Mouse (Mus musculus) intestine, embryonic 15.5 days (tissue): Measurements from ENCODE around the gene Maco1. TPM values are rescaled to one million over a fixed set of nuclear protein-coding genes. Genes with fewer than 3 reads are reported as not detected.

Experiments used
- ATAC-seq: fragments of 200-750 bp; cut with Nextera tagmentation; 2 replicates; pipeline ENCODE4 v1.8.0; 2017; ENCODE audit warnings: moderate TSS enrichment, moderate library complexity
- H3K27ac ChIP-seq: fragments of 300-500 bp; sonication (generic); 2 replicates; pipeline ENCODE4 v1.5.1; 2015; ENCODE audit warnings: mild to moderate bottlenecking, inconsistent platforms
- H3K27me3 ChIP-seq: fragments of 300-500 bp; sonication (generic); replicated peaks from 2 replicates; pipeline ENCODE4 v1.6.1; 2015; ENCODE audit warnings: inconsistent platforms
- H3K36me3 ChIP-seq: fragments of 300-500 bp; sonication (generic); 2 replicates; pipeline ENCODE4 v1.6.1; 2015; ENCODE audit warnings: inconsistent platforms
- H3K4me1 ChIP-seq: fragments of 300-500 bp; sonication (generic); replicated peaks from 2 replicates; pipeline ENCODE4 v1.6.1; 2015; ENCODE audit warnings: inconsistent platforms
- H3K4me2 ChIP-seq: fragments of 300-500 bp; sonication (generic); replicated peaks from 2 replicates; pipeline ENCODE4 v1.6.1; 2015; ENCODE audit warnings: mild to moderate bottlenecking, inconsistent platforms
- H3K4me3 ChIP-seq: fragments of 300-500 bp; sonication (generic); replicated peaks from 2 replicates; pipeline ENCODE4 v1.5.1; 2015; ENCODE audit warnings: inconsistent platforms
- H3K9ac ChIP-seq: fragments of 300-500 bp; sonication (generic); 2 replicates; pipeline ENCODE4 v1.6.1; 2015; ENCODE audit warnings: inconsistent platforms
- H3K9me3 ChIP-seq: fragments of 300-500 bp; sonication (generic); 2 replicates; pipeline ENCODE4 v1.6.1; 2016; ENCODE audit warnings: inconsistent platforms
- WGBS: fragments of 180-500 bp; shearing (Covaris S2); methylation state at CpG from one replicate; pipeline ENCODE4 v1.1.7; 2015; 5-methylcytosine and 5-hydroxymethylcytosine counted together
- polyA plus RNA-seq: library from polyadenylated mRNA; unstranded; fragments of >200 nt; fragmentation: Nextera tagmentation; extraction: Ambion mirVana; gene quantifications from 2 replicates; pipeline ENCODE4 v1.2.1, GENCODE M21; 2015

The Maco1 gene
- polyA plus RNA-seq, 1 experiment from 2014 or later, result 31.2 TPM

DNA sequence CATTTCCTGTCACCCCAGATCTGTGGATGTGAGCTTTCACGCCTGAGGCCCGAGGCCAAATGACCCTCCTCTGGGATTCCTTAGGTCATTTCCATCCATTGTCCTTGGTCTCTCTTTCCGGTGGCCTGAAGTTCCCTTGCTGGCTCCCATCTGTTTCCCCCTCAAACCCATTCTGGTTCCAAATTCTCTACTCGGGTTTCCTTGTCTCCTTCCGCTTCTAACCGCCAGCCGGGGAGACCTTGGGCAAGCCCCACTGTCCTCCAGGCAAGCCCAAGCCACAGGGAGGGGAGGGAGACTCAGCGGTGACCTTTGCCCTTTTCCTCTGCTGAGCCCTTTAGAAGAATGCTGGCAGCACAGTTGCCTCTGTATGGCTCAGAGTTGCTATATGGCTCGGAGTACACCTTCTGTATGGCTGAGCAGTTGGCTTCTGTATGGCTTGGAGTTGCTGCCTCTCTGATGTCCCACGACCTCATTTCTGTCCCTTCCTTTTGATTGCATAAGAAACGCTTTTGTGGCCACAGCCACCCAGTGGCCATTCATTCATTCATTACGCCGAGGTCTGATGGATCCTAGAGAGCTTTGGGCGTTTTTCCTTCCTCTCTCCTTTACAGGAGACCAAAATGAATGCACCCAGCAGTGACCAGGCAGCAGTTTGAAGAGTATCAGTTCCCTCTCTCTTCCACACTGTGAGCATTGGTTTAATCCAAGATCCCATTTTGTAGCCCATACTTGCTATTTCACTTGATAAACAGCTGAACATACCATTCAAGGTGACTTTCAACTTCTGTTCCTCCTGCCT is 73.8 kb downstream of the Maco1 start:
- Histone ChIP-seq H3K9ac (no peak overlapping the region), H3K4me3 (no peak overlapping the region), H3K9me3 (no peaks in the 10 kb centered on the region), H3K4me1 (peaks cover 17% of the 10 kb centered on the region), H3K36me3 (no peaks in the 10 kb centered on the region), H3K27me3 (no peaks in the 10 kb centered on the region), H3K4me2 (no peak overlapping the region), H3K27ac (peak overlapping the region; percentile 5; the same call in 1 of the 2 replicates)
- 46% methylated on average over 14 of the region's 14 CpGs for WGBS
- peak; percentile 66; the same call in 1 of the 2 replicates for ATAC-seq

DNA sequence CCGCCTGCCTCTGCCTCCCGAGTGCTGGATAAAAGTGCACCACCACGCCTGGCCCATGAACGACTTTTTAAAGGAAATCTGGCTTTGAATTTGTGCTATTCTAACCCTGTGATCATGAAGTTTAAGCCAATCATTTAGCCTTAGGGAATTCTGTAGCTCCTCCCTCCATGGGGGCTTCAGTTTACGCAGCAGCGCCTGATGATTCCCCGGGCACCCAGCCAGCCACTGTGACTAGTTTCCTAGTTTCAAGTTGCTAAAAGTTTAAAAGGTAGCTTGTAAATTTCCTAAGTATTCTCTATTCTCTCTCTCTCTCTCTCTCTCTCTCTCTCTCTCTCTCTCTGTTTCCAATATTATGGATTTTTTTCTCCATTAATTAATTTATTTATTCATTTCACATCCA is 76.9 kb downstream of the Maco1 start:
- no peak overlapping the region for H3K4me3 ChIP-seq
- H3K36me3 ChIP-seq, result no peaks in the 10 kb centered on the region
- peak overlapping the region; percentile 32; the same call in 1 of the 2 replicates for H3K27ac ChIP-seq
- H3K4me2 ChIP-seq, result no peak overlapping the region
- WGBS, result 50% methylated on average over 7 of the region's 7 CpGs
- no peaks in the 10 kb centered on the region for H3K9me3 ChIP-seq
- no peaks in the 10 kb centered on the region for H3K27me3 ChIP-seq
- H3K9ac ChIP-seq, result no peak overlapping the region
- peaks cover 22% of the 10 kb centered on the region for H3K4me1 ChIP-seq
- no peak for ATAC-seq

DNA sequence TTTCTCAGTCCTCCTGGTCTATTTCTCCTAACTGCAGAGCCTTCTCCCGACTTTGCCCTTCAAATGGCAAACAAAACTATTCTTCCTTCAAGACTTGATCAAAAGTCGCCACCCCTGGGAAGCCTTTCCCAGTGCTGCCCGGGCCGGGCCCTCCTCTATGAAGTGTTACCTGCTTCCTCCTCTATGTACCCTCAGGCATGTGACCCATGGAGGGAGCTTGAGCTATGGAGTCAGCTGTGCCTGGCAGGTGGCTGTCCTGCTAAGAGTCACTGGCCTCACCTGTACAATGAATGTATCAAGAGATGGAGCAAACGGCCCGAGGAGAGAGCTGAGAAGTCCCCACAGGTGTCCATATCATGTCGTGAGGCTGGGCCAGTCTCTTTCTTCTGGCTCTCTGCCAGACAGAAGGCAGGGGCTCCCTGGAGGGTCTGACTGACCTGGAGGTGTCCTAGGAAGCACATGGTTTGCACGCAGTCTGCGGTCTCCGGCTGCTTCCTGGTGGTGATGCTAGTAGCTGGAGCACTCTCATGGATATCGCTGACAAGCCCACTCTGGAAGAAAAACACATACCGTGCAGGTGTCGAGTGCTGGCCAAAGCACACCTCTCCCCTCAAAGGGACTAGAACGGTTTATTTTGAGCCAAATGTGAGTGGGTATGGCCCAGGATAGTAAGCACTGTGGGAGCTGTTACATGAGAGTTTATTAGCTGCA is 77.8 kb downstream of the Maco1 start:
- no peak for ATAC-seq
- WGBS, result 42% methylated on average over 14 of the region's 14 CpGs
- no peak overlapping the region for H3K9ac ChIP-seq

DNA sequence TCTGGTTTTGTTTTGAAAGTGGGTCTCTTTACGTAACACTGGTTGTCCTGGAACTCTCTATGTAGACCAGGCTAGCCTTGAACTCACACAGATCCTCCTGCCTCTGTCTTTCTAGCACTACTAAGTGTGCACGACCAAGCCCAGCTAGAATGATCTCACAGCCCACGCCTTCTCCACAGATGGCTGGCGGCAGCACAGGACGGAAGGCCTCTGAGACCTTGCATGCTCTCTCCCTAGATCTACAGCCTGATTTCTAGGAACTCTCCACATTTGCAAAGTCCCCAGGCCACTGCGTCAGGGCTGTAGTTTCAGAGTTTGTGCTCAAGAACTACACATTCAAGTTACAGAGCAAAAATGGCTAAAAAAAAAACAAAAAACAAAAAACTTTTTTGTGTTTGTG is 79.0 kb downstream of the Maco1 start:
- Histone ChIP-seq H3K4me2 (no peak overlapping the region), H3K27me3 (no peaks in the 10 kb centered on the region), H3K27ac (no peak overlapping the region), H3K4me1 (peaks cover 16% of the 10 kb centered on the region), H3K36me3 (no peaks in the 10 kb centered on the region), H3K4me3 (no peak overlapping the region), H3K9me3 (no peaks in the 10 kb centered on the region), H3K9ac (no peak overlapping the region)
- no peak for ATAC-seq
- WGBS, result 82% methylated on average over 6 of the region's 6 CpGs

More for the DNA sequence above, 77.8 kb downstream of the Maco1 start:
- no peaks in the 10 kb centered on the region for H3K9me3 ChIP-seq
- H3K4me2 ChIP-seq, result no peak overlapping the region
- H3K27me3 ChIP-seq, result no peaks in the 10 kb centered on the region
- H3K36me3 ChIP-seq, result no peaks in the 10 kb centered on the region
- peaks cover 22% of the 10 kb centered on the region for H3K4me1 ChIP-seq
- no peak overlapping the region for H3K27ac ChIP-seq
- H3K4me3 ChIP-seq, result no peak overlapping the region

DNA sequence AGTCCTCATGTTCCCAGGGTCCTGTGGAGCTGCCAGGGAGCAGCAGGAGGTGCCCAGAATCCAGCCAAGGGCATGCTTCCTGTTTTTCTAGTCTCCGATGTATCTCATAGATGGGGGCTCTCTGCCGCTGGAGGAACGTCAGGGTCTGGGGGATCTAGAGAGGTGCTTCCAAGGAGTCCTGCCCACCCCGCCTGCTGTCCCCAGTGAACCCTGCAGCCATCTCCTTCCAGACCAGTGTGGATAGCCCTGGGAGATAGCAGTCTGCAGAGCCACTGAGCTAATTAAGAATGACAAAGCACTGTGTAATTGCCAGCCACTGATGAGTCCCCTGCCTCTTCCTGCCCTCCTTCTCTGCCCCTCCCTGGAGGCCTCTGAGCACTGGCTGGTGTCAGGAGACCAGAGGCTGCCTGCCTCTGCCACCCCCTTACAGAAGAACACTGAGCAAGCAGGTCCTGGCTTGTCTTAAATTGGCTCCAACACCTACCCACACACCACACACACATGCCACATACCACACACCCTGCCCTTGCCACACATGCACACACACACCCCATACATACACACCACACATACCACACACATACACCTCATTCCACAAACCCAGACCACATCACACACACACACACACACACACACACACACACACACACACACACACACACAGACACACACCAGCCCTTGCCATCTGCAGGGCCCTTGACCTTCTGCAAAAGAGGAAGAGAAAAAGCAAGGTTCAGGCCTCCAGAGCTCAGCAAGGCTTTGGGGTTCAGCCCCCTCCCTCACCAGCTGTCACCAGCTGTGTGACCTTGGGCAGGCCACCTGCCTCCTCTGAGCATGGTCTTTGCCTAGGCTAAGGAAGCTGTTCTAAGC is 80.1 kb downstream of the Maco1 start:
- Histone ChIP-seq H3K9ac (no peak overlapping the region), H3K4me2 (no peak overlapping the region), H3K27ac (no peak overlapping the region), H3K9me3 (no peaks in the 10 kb centered on the region), H3K4me1 (peaks cover 18% of the 10 kb centered on the region), H3K4me3 (no peak overlapping the region), H3K36me3 (no peaks in the 10 kb centered on the region), H3K27me3 (no peaks in the 10 kb centered on the region)
- WGBS, result 44% methylated on average over 4 of the region's 4 CpGs
- peak; percentile 34; the same call in 1 of the 2 replicates for ATAC-seq

DNA sequence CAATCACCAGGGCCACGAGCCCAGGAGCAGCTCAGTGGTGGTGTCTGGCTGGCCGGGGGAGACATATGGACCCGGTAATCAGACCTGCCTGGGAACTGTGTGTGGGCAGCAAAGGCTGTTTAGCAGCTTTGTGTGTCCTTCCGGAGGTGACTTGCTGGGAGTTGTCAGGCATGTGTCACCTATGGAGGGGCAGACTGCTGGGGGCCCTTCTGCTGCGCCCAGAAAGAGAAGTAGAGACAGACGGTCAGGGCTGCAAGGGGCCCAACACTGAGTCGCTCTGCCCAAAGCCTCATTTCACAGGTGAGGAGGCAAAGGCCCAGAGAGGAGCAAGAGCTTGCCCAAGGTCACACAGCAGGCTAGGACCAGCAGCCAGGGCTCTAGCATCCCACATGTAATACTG is 83.3 kb downstream of the Maco1 start:
- no peak for ATAC-seq
- WGBS, result 70% methylated on average over 7 of the region's 7 CpGs
- Histone ChIP-seq H3K4me2 (no peak overlapping the region), H3K9me3 (no peaks in the 10 kb centered on the region), H3K4me3 (no peak overlapping the region), H3K4me1 (peaks cover 22% of the 10 kb centered on the region; the same call in 1 of the 2 replicates), H3K27me3 (no peaks in the 10 kb centered on the region), H3K9ac (no peak overlapping the region), H3K27ac (no peak overlapping the region), H3K36me3 (no peaks in the 10 kb centered on the region)

DNA sequence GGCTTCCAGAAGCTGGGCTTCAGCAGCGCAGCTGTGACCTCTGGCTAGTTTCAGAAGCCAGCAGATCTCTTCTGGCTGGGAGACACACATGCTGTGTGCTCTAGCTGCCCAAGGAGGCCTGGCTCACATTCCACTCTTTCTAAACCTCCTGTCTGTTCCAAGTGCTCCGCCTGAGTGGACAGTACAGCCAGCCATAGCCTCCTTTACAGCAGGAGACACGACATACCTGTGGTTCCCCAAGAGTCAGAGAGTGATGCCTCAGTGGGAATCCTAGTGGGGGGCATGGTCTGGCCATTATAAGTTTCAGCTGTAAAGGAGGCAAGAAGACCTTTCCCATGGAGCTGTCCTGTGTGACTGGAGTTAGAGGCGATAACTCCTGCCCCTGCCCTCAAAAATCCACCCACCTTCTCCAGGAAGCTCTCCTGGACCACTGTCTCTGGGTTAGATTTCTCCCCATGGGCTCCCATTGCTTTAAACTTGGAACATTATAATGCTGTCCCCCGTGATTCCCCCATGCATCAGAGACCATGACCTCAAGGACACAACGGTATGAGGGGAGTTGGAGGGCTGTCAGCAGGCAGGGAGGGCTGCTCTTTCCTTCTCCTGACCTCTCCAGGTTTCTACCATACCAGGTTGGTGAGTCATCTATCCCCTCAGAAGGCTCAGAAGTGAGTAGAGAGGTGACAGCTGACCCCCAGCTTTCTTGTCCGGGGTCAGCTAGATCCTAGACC is 83.9 kb downstream of the Maco1 start:
- Histone ChIP-seq H3K27me3 (no peaks in the 10 kb centered on the region), H3K4me2 (no peak overlapping the region), H3K4me3 (no peak overlapping the region), H3K9me3 (no peaks in the 10 kb centered on the region), H3K4me1 (peaks cover 25% of the 10 kb centered on the region), H3K9ac (no peak overlapping the region), H3K36me3 (no peaks in the 10 kb centered on the region), H3K27ac (no peak overlapping the region)
- 65% methylated on average over 7 of the region's 7 CpGs for WGBS
- ATAC-seq, result no peak

DNA sequence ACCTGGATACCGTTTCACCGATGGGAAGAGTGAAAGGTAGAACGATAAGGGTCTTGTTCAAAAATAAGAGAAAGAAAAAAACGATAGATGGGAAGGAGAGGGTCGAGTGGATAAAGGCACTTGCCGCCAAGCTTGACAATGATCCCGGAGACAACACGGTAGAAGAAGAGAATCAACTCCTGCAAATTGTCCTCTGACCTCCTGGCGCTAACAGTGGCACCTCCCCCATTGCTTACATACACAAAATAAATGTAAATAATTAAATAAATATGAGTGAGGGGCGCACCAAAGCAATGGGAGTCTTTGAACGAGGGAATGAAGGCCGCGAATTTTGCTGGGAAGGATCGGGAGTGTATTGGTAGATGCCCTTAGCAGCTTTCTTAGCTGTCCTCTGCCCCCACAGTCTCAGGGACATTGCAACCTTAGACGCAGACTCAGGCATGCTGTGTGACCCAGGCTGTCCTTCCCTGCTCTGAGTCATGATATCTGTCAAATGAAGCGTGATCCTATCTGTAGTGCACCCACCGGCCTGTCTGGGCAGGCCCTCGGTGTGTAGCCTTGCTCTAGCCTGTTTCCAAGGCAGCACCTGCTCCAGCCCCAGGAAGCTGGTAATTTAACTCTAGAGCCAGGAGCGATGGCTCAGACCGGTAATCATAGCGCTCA is 84.8 kb downstream of the Maco1 start:
- Histone ChIP-seq H3K9ac (peak overlapping the region; percentile 45; the same call in 1 of the 2 replicates), H3K27ac (no peak overlapping the region), H3K27me3 (no peaks in the 10 kb centered on the region)

DNA sequence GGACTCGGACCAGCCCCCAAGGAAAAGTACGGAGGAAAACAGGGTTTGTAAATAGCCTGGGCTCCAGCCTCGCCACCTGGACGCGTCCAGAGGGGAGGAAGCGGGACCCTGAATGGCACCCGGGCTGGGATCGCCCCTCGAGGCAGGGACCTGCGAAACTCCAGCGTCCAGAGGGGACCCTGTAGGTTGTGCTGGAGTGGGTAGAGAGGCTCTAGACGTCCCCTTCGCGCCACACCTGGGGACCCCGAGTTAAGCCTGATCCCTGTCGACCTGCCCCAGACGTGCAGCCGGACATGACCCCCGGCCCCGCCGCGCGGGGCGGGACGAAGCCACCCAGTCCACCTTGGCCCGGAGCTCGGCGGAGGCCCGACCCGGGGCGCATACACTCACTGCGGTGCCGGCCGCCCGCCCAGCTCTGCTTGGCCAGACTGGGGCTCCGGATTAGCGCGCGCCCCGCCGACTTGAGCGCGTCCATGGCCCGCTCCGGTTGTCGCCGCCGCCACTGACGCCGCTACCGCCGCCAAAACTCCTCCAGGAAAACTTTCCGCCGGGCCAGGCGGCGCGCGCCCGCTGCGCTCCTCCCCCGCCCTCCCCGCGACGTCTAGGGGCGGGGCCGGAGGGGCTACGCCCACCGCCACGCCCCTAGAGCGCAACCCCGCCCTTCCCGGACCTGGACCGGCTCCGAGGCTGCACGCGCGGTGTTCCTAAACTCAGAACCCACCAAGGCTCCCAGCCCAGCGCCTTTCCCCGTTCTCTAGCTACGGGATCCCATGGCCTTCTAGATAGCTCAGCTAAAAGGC is 85.5 kb downstream of the Maco1 start, which contains the start of gene Ldlrap1:
Gene Ldlrap1, minus strand, starts transcription at position 599 of the 800 bp plus-strand sequence.
- H3K36me3 ChIP-seq, result no peaks in the 10 kb centered on the region
- no peaks in the 10 kb centered on the region for H3K27me3 ChIP-seq
- H3K4me1 ChIP-seq, result peaks cover 28% of the 10 kb centered on the region
- H3K9me3 ChIP-seq, result no peaks in the 10 kb centered on the region
- under 1% methylated on average over 80 of the region's 80 CpGs for WGBS
- peak; percentile 91 for ATAC-seq
- H3K4me2 ChIP-seq, result peak within 1 kb of the TSS; percentile 96
- H3K4me3 ChIP-seq, result peak within 1 kb of the TSS; percentile 69
- H3K27ac ChIP-seq, result peak within 1 kb of the TSS; percentile 55
- peak within 1 kb of the TSS; percentile 76 for H3K9ac ChIP-seq

More for the DNA sequence above, 84.8 kb downstream of the Maco1 start:
- peaks cover 30% of the 10 kb centered on the region for H3K4me1 ChIP-seq
- peak overlapping the region; percentile 69 for H3K4me3 ChIP-seq
- no peak for ATAC-seq
- H3K9me3 ChIP-seq, result no peaks in the 10 kb centered on the region
- no peaks in the 10 kb centered on the region for H3K36me3 ChIP-seq
- H3K4me2 ChIP-seq, result peak overlapping the region; percentile 96
- 14% methylated on average over 21 of the region's 21 CpGs for WGBS

DNA sequence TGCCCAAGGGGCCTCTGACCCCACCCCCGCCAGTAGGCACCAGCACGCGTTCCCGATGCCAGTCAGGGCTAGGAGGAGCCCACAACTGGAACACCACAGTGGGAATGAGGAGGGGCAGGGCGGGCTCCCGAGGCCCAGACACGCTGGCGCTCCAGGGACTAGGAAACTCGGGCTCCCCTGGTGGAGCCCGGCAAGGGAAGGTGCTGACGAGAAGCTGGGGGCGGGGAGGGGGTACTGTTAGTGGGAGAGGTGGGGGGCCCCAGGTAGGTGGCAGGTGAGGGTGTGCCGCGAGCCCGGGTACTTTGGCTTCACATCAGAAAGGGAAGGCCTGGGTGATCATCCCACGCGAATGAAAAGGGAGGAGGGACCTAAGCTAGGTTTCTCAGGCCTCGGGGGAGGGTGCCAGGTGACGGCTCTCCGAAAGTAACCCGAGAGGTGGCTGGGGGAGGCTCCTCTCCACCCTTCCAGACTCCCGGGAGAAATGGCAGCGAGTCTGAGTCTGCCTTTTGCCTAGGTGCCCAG is 86.2 kb downstream of the Maco1 start:
- H3K4me2 ChIP-seq, result peak overlapping the region; percentile 96
- H3K36me3 ChIP-seq, result no peaks in the 10 kb centered on the region
- no peaks in the 10 kb centered on the region for H3K27me3 ChIP-seq
- H3K4me1 ChIP-seq, result peaks cover 28% of the 10 kb centered on the region
- peak; percentile 50 for ATAC-seq
- WGBS, result 2% methylated on average over 23 of the region's 23 CpGs
- H3K4me3 ChIP-seq, result peak overlapping the region; percentile 69
- peak overlapping the region; percentile 55 for H3K27ac ChIP-seq
- H3K9me3 ChIP-seq, result no peaks in the 10 kb centered on the region
- H3K9ac ChIP-seq, result peak overlapping the region; percentile 76
